In genomic region chrX:98880314-98880713, GRCm38 (mm10) we compare ENCODE assay signal across 26 mouse cellular contexts. TPM values are rescaled to one million over a fixed set of nuclear protein-coding genes. Genes with fewer than 3 reads are reported as not detected.
DNase-seq lines count a peak whose midpoint lies in the region; ATAC-seq lines count a peak whose summit lies in the region.
"Had no signal": no experiment of that assay in that cellular context is flagged by ENCODE, and none has a peak within 500 bp of the region (broad histone marks: within the 10 kb centered on the region; RNA-seq: fewer than 3 reads in every experiment).

No protein-coding gene starts in this region.

- no peaks in the 10 kb centered on the region for H3K4me1 ChIP-seq in brown adipose tissue, adult 24 weeks (ENCODE audit: control insufficient read depth, insufficient read depth, insufficient read length, low read length)
- no peaks in the 10 kb centered on the region for H3K4me1 ChIP-seq in forebrain, embryonic 13.5 days
- H3K4me1 ChIP-seq: embryonic facial prominence, embryonic 12.5 days; embryonic facial prominence, embryonic 15.5 days; heart, embryonic 12.5 days; heart, embryonic 15.5 days had no signal

- no peak overlapping the region for H3K4me3 ChIP-seq in brown adipose tissue, adult 24 weeks (ENCODE audit: insufficient read depth, low read depth, low read length)
- no peak overlapping the region for H3K4me3 ChIP-seq in macrophage (ENCODE audit: inconsistent target)
- no peak overlapping the region for H3K4me3 ChIP-seq in forebrain, embryonic 13.5 days
- H3K4me3 ChIP-seq: embryonic facial prominence, embryonic 12.5 days; embryonic facial prominence, embryonic 15.5 days; heart, embryonic 12.5 days; heart, embryonic 15.5 days had no signal

- DNase-seq in heart, adult 11 months = peak; percentile 94
- DNase-seq in heart, postnatal 14 days = no peak
- no peak for DNase-seq in spleen, adult 12 weeks (ENCODE audit: low spot score)
- no peak for DNase-seq in spleen, postnatal 14 days (ENCODE audit: low spot score in 2 of 2)
- DNase-seq: adrenal gland, postnatal 10 days; adrenal gland, postnatal 36 days; cerebellum, adult 11-12 months; cerebellum, adult 8-10 months; cerebellum, postnatal 10 days; gastrocnemius, postnatal 10 days; gastrocnemius, postnatal 36 days; heart, postnatal 10 days; heart, postnatal 4 days had no signal

- no peaks in the 10 kb centered on the region for H3K9me3 ChIP-seq in forebrain, embryonic 13.5 days (replicated peaks)
- H3K9me3 ChIP-seq: embryonic facial prominence, embryonic 12.5 days; embryonic facial prominence, embryonic 15.5 days; heart, embryonic 12.5 days; heart, embryonic 15.5 days had no signal

- 56% methylated on average over 5 of the region's 6 CpGs for WGBS in macrophage (ENCODE audit: missing documents)
- WGBS in forebrain, embryonic 13.5 days = 89% methylated on average over 6 of the region's 6 CpGs

- H3K9ac ChIP-seq in forebrain, embryonic 13.5 days = no peak overlapping the region
- H3K9ac ChIP-seq: embryonic facial prominence, embryonic 12.5 days; embryonic facial prominence, embryonic 15.5 days; heart, embryonic 12.5 days; heart, embryonic 15.5 days; hindbrain, embryonic 14.5 days had no signal

- H3K27ac ChIP-seq in brown adipose tissue, adult 24 weeks (replicated peaks; ENCODE audit: low read depth, low read length) = peak overlapping the region; percentile 31; the same call in 1 of the 2 replicates
- H3K27ac ChIP-seq in macrophage = peak overlapping the region; percentile 93
- no peak overlapping the region for H3K27ac ChIP-seq in forebrain, embryonic 13.5 days
- H3K27ac ChIP-seq: embryonic facial prominence, embryonic 12.5 days; embryonic facial prominence, embryonic 15.5 days; heart, embryonic 15.5 days; hindbrain, embryonic 14.5 days; hindbrain, postnatal 0 days had no signal

- intact Hi-C loops in heart, postnatal 14 days (cut with DNase I) = no loop called here

- no peak overlapping the region for H3K4me2 ChIP-seq in forebrain, embryonic 13.5 days
- H3K4me2 ChIP-seq: embryonic facial prominence, embryonic 12.5 days; embryonic facial prominence, embryonic 15.5 days; heart, embryonic 12.5 days; heart, embryonic 15.5 days; hindbrain, embryonic 14.5 days had no signal

- no peaks in the 10 kb centered on the region; the same call in 1 of the 2 replicates for H3K27me3 ChIP-seq in forebrain, embryonic 13.5 days
- H3K27me3 ChIP-seq: embryonic facial prominence, embryonic 12.5 days; heart, embryonic 12.5 days; heart, embryonic 15.5 days had no signal

- H3K79me2 ChIP-seq in macrophage (ENCODE audit: inconsistent target) = peaks cover 49% of the 10 kb centered on the region; the same call in 1 of the 2 replicates

- ATAC-seq in monocyte, adult 5-6 weeks (replicated peaks; ENCODE audit: insufficient number of reproducible peaks, low FRiP score, low TSS enrichment, poor library complexity, severe bottlenecking) = peak; percentile 40; the same call in 1 of the 2 replicates
- ATAC-seq in forebrain, embryonic 13.5 days = no peak
- ATAC-seq: forebrain, embryonic 16.5 days; hindbrain, postnatal 0 days; inflammation-experienced regulatory T-cells, adult 6 months; Patski had no signal

- H3K36me3 ChIP-seq in macrophage (ENCODE audit: inconsistent target) = no peaks in the 10 kb centered on the region
- no peaks in the 10 kb centered on the region for H3K36me3 ChIP-seq in forebrain, embryonic 13.5 days (ENCODE audit: poor library complexity, severe bottlenecking)
- H3K36me3 ChIP-seq: embryonic facial prominence, embryonic 12.5 days; embryonic facial prominence, embryonic 15.5 days; heart, embryonic 12.5 days; heart, embryonic 15.5 days had no signal

RNA-seq across cellular contexts. Expression of gene Ophn1, which starts 10.5 kb away (rescaled TPM):
- total RNA-seq in heart, postnatal 14 days (2021) = 1 to 10 TPM; 8.4 to 9.5 TPM
- 13.8 and 15.3 TPM in 2 replicates for polyA plus RNA-seq in brown adipose tissue, adult 24 weeks (2012; ENCODE audit: insufficient read depth, insufficient read length, missing spikeins)
- 100 to 1,000 TPM in 24 of 26 experiments, 10 to 100 TPM in 2; 25.8 to 296 (median 172) TPM for total RNA-seq in macrophage (2018; cell fraction: chromatin; rRNA removed)
- total RNA-seq in macrophage (2018; cell fraction: cytosol; rRNA removed) = 10 to 100 TPM; 17.0 to 40.8 (median 30.1) TPM
- total RNA-seq in macrophage (2018; cell fraction: nucleus; rRNA removed) = 100 to 1,000 TPM in 9 of 26 experiments, 10 to 100 TPM in 17; 18.0 to 198 (median 67.1) TPM
- 25.9 to 33.1 TPM (median 27.6 TPM) in 3 replicates for polyA plus RNA-seq in macrophage (2018)
- 0.53 to 1.8 TPM in 2 of 3 replicates, not detected in the other for total RNA-seq in monocyte, adult 5-6 weeks (2017)
- polyA plus RNA-seq in forebrain, embryonic 13.5 days (2015; fragmentation: Nextera tagmentation; extraction: Ambion mirVana) = 32.9 and 34.4 TPM in 2 replicates
- polyA plus RNA-seq: inflammation-experienced regulatory T-cells, adult 6 months had no signal

RNA-seq across cellular contexts. Expression of gene Yipf6, which starts 55.8 kb away (rescaled TPM):
- 10 to 100 TPM; 21.6 to 23.4 TPM for total RNA-seq in heart, postnatal 14 days (2021)
- polyA plus RNA-seq in brown adipose tissue, adult 24 weeks (2012; ENCODE audit: insufficient read depth, insufficient read length, missing spikeins) = 18.7 and 24.5 TPM in 2 replicates
- 10 to 100 TPM in 25 of 26 experiments, 1 to 10 TPM in 1; 9.6 to 63.1 (median 29.0) TPM for total RNA-seq in macrophage (2018; cell fraction: chromatin; rRNA removed)
- total RNA-seq in macrophage (2018; cell fraction: cytosol; rRNA removed) = 10 to 100 TPM; 29.7 to 51.4 (median 43.1) TPM
- total RNA-seq in macrophage (2018; cell fraction: nucleus; rRNA removed) = 10 to 100 TPM; 15.5 to 73.8 (median 36.3) TPM
- 25.8 to 33.1 TPM (median 32.2 TPM) in 3 replicates for polyA plus RNA-seq in macrophage (2018)
- 36.2 to 42.9 TPM (median 40.3 TPM) in 3 replicates for total RNA-seq in monocyte, adult 5-6 weeks (2017)
- 18.1 and 21.9 TPM in 2 replicates for polyA plus RNA-seq in forebrain, embryonic 13.5 days (2015; fragmentation: Nextera tagmentation; extraction: Ambion mirVana)
